Mouse (Mus musculus) heart, postnatal 25 days (tissue): Measurements from ENCODE around the gene Fam126b. TPM values are rescaled to one million over a fixed set of nuclear protein-coding genes. Genes with fewer than 3 reads are reported as not detected.
"Not testable (repeated sequence)": the region's sequence is repeated elsewhere in the genome, so short reads cannot be mapped to it uniquely, and the experiment has no call there.

ENCODE experiments used
- DNase-seq: peaks from one replicate; pipeline ENCODE4 v3.0.0; 2022; ENCODE audit warnings: low spot score
- intact Hi-C: fragments of 180-260 bp; cut with DNase I; formaldehyde crosslinking; loops from one replicate; pipeline ENCODE4 v1.15.1; 2025
- total RNA-seq, 2 experiments: library from RNA; stranded (reverse); gene quantifications; 2 replicates each; pipeline ENCODE4 v1.2.3; 2021

The Fam126b gene
- total RNA-seq, 2 experiments from 2014 or later = 12.5 to 18.1 TPM

DNA sequence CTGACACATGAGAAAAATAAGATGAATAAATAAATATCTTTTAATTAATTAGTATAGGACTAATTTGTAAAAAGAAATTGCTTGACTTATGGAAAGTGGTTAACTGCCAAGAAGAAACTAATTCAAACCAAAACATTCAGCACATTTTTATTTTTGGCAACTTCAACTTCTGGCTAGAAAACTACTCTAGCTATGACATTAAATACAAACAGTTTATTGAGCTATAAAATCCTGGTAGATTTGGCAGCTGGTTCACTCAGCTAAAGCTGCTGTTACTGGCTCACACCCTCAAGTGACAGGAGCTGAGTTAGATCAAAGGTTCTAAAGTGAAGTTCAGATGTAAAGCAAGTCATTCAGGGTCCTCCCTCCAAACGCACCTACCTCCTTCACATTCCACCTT lies 3.5 kb downstream of the Fam126b start:
- intact Hi-C loops = loop anchor here (10.0 kb wide), 1 partner anchor 392 kb away; the partner anchor contains the start of genes Stradb and Trak2
- DNase-seq = no peak

DNA sequence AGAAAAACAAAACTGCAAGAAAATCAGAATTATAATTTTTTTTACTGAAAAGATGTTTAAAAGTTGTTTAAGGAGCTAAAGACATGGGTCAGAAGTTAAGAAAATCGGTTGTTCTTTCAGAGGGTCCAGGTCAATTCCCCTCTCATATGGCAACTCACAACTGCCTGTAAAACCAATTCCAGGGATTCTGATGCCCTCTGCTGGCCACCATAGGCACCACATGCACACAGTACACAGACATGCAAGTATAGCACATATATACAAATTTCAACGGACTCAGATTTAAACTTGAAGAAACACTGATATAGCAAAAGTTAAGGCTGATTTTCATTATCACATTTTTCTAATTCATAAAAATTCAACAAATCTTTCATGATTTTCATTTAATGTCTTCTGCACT lies 6.9 kb downstream of the Fam126b start:
- intact Hi-C loops = no loop called here
- DNase-seq = no peak

DNA sequence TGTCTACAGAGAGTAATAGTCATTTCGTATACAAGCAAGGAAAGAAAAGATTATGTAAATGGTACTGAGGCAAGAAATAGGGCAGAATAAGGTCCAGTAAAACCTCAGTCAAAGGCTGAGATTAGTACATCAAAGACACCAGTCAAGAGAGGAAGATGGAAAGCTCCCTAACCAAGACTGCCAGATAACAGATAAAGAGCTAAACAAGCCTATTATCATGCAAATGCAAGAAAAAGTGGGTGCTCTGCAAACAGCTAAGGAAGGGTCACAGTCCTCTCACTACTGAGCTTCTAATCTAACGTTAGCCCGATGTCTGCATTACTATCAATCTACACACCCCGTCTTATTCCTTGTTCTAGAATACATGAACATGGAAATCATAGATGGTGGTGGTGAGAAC lies 15.7 kb downstream of the Fam126b start:
- intact Hi-C loops = no loop called here
- no peak for DNase-seq

DNA sequence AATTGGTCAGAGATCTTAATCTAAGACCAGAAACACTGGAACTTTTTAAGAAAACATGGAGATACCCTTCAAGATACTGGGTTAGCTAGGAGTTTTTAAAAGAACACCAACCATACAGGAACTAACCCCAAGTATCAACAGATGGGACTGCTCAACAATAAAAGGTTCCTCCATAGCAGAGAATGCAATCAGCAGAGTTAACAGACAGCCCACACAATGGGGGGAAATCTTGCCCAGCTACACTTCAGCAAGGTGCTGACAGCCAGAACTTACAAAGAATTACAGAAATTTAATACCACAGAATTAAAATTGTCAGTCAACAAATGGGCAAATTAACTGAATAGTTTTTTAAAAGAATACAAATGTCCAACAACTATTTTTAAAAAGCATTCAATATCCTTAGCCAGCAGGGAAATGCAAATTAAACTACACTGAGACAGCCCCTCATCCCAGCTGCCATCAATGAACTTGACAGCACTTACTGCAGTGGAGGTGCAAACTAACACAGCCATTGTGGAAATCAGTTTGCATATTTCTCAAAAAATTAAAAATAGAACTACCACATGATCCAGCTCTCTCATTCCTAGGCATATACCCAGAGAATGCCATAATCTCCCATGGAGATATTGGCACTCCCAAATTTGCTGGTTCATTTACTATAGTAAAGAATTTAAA lies 17.5 kb downstream of the Fam126b start:
- DNase-seq = no peak
- intact Hi-C loops = loop anchor here (10.0 kb wide), 1 partner anchor 336 kb away; no protein-coding TSS in a partner anchor

DNA sequence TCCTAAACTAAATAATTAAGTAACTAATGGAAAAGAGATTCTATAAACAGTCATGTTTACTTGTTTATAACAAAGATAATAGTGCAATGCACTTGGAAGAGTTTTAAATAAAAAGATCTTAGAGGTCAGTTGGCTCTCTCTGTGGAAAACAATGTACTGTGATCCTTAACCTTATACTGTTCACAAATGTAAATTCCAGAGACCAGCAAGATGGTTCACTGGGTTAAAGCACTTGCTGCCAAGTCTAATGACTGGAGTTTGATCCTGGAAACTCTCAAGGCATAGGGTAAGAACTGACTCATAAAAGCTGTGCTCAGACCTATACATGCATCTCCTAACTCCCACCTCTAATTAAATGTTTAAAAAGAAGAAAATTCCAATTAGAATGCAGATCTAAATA lies 19.5 kb downstream of the Fam126b start:
- DNase-seq = no peak
- intact Hi-C loops = loop anchor here (10.0 kb wide), 1 partner anchor 338 kb away; no protein-coding TSS in a partner anchor

DNA sequence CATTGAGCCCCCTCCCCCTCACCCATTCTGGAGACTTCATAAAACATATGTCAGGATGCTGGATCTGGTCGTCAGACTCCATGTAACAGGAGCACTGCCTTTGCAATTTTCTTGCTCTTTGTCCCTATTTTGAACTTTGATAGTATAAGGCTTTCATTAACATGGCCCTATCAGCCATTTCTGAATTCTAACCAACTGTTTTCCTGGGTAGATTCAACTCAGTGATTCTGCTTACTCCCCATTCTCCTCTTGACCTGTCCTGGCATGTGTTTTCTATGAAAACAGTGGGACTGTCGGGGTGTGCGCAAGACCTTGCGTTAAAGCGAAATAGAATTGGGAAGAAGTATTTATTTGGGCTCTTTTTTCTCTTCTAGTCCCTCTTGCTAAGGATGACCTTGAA lies 21.1 kb downstream of the Fam126b start:
- no peak for DNase-seq
- intact Hi-C loops = loop anchor here (10.0 kb wide), 1 partner anchor 340 kb away; no protein-coding TSS in a partner anchor

DNA sequence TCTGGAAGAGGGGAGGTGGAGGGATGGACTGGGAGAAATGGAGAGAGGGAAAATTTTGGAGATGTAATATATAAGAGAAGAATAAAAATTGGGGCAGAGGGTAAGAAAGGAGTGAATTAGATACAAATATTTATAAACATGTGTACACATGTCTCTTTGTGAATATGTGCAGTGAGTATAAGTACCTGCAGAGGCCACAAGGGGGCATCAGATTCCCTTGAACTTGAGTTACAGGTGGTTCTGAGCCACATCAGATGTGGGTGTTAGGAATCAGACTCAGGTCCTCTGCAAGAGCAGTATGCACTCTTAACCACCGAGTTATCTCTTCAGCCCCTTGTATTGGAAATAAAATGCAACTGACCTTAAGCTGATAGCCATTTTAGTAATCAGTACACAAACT lies 23.7 kb downstream of the Fam126b start:
- DNase-seq = no peak
- intact Hi-C loops = loop anchor here (2.0 to 10.0 kb wide), 2 partner anchors 114 to 342 kb away; no protein-coding TSS in a partner anchor

DNA sequence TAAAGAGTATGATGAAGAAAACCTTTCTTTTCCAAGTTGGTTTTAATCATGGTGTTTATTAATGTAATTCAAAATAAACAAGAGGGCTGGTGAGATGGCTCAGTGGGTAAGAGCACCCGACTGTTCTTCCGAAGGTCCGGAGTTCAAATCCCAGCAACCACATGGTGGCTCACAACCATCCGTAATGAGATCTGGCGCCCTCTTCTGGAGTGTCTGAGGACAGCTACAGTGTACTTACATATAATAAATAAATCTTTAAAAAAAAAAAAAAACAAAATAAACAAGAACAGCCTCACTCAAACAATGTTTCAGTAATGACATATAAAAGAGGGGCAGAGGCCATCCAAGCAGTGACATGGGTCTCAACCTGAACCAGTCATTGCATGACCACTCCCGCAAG lies 25.8 kb downstream of the Fam126b start:
- intact Hi-C loops = loop anchor here (10.0 kb wide), 1 partner anchor 344 kb away; no protein-coding TSS in a partner anchor
- DNase-seq = not testable (repeated sequence)

DNA sequence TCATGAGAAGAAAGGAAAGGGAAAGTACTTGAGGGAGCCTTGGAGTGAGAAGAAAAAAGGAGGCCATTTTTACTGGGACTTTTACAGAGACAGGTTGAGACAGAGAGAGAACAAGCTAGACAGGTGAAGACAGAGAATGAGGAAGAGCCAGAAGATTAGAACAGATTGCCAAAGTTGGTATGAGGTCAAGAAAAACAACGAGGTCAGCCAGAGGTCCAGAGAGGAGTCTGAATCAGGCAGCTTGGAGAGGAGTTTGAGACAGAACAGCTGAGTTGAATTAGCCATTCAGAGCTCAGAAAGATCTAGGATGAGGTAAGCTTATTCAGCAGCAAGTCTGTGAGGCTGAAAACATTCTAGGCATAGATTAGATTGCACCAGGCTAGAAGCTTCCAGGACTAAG lies 44.7 kb downstream of the Fam126b start:
- intact Hi-C loops = no loop called here
- DNase-seq = no peak

DNA sequence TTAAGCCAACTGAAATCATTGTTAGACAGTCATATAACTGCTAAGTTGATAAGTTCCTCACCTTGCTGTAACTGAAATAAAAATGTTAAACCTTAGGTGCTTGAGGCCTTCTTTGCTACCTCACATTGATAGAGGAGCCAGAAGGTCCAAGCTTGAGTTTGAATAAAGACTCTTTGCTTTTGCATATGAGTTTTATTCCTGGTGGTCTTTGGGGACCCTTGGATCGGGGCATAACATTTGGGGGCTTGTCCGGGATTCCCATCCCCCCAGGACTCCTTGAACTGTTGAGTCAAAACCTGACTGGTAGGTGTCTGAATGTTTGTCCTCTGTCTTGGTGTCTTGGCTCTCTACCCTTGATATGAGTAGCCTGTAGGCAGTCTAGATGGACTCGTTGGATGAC lies 78.9 kb downstream of the Fam126b start:
- intact Hi-C loops = no loop called here
- no peak for DNase-seq

DNA sequence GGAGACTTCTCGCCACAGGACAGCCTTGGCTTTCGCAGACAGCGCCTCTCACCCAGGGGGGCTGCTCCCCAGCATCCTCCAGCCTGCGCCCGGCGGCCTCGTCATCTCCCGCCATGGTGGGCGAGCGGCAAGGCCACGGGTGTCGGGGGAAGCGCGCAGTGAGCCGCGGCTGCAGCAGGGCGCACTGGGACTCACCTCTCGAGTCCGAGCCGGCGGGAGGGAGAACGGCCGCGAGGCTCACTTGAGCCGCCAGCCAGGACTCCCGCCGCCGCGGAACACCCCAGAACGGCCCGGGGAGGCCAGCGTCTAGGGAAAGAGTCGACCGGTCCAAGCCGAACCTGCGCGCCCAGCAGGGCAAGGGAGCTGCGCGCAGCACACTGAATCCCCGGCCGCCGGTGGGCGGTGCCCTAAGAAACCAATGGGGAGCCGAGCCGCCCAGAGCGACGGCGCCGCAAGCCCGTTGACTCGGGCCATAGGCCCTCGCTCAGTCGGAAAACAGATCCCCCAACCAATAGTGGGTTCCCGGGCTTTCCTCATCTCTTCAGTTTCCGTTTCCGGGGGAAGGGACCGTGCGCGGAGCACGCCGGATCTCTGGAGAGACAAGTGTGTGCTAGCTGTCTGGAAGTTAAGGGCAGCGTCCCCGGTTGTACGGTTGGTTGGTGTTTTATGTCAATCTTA lies 81.4 kb downstream of the Fam126b start, which contains the start of gene Orc2:
Gene Orc2, minus strand, starts transcription at position 533 of the 678 bp plus-strand sequence.
- intact Hi-C loops = no loop called here
- peak; percentile 88 for DNase-seq

DNA sequence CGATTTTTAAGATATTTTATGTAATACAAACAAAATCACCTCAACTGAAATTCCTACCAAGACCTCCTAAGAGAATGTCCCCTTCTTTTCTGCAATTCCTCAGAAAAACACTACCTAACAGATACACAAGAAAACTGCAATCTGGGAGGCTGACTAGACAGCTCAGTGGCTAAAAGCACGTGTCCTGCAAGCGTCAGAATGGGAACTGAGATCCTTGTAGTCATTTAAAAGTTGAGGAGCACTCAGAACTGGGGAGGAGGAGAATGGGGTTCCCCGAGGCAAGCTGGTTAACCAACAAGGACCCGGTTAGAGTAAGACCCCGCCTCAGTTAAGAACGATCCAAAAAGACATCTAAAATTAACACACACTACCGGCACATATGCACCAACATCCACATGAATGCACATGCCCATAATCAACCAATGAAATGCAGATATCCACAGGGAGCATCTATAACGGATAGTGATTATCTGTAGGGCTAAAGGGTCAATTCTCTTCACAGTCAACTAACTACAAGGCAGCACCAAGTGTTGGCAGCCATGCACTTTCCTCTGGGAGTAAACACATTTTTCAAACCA lies 82.2 kb downstream of the Fam126b start:
- intact Hi-C loops = no loop called here
- no peak for DNase-seq

DNA sequence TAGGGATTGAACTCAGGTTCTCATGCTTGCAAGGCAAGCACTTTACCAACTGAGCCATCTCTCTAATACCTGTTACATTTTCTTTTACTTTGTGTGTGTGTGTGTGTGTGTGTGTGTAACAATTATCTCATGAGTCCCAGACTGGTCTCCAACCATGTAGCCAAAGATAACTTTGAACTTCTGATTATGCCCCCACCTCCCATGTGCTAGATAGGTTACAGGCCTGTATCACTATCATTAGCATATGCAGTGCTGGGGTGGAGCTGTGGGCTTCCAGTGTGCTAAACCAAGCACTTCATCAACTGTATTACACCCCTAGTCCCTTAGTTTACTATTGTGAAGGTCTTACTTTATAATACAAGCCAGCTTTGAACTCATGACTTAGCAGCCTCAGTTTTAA lies 83.0 kb downstream of the Fam126b start:
- DNase-seq = no peak
- intact Hi-C loops = no loop called here

DNA sequence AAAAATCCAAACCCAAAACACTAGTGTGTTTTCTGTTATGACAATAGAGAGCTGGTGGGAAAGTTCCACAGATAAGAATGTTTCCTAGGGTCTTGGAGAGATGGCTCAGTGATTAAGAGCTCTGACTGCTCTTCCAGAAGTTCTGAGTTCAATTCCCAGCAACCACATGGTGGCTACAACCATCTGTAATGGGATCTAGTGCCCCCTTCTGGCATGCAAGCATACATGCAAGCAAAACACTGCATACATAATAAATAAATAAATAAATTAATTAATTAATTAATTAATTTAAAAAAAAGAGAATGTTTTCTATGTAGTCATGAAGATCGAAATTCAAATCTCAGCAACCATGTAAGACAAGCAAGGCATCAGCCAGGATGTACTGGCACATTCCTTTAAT lies 87.4 kb downstream of the Fam126b start:
- intact Hi-C loops = no loop called here
- no peak for DNase-seq

DNA sequence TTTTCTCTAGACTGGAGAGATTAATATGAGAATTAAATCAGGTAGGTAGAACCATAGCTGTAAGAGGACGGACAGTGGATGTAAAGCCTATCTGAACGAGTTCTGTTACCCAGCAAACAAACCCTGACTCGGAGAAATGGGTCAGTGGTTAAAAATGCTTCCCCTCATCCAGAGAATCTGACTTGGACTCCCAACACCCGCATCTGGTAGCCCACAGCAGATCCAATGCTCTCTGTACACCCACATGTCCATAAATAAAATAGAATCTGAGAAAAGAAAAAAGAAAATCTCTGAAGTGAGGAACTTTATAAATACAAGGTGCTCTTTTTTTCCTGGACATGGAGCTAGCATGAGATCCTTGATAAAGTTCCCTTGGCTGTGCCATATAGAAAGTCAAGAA lies 88.4 kb downstream of the Fam126b start:
- DNase-seq = no peak
- intact Hi-C loops = no loop called here

DNA sequence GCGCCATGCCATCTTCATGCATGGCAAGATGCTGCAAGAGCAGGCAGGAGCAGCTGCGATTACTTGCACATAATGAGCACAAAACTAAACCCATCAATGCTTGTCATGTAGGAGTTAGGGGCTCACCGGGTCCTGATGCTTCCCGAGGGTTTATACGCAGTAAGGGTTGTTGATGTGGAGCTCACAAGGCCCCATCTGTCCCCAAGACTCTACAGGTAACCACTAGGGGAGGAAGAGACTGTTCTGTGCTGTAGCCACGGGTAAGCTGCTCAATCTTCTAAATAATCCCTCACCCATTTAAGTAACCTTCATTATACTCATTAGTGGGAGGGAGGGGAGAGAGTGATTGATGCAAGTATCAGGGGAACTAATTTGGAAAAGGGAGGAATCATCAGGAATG lies 90.5 kb downstream of the Fam126b start:
- intact Hi-C loops = no loop called here
- no peak for DNase-seq

DNA sequence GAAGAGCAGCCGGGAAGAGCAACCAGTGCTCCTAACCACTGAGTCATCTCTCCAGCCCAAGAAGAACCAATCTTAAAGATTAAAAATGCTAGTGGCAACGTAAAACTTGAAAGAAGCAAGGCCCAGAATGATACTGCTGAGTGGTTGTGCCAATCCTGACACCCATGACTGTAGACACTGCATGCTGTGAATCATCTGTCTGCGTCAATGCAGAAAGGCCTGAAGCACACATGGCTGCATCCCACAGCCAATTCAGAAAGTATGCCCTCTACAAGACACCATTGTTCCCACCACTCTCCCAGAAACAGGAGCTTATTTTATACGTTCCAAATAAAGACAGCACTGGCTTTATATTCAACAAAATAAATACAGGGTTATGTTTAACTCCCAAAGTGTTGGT lies 103.5 kb downstream of the Fam126b start:
- DNase-seq = no peak
- intact Hi-C loops = no loop called here

DNA sequence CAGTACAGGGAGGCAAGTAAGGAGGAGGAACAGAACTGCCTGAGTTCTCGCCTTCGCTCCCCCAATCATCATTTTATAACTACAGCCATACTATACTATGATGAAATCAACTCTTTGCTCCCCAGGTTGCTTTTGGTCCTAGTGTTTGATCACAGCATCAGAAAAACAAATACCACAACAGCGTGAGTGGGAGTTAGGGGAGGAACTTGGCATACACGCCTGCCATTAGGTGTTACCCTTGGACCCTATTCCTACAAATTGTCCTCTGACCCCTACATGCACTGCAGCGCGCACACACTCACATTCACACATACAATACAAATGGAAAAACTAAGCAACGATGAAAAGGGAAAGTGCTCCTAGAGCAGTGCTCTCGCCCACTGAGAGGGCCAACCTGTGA lies 110.5 kb downstream of the Fam126b start:
- intact Hi-C loops = no loop called here
- no peak for DNase-seq
